Mouse (Mus musculus) CD4-positive helper T cell, adult 2 months (primary cell): Measurements from ENCODE around the gene Itfg1.
"Not testable (repeated sequence)": the region's sequence is repeated elsewhere in the genome, so short reads cannot be mapped to it uniquely, and the experiment has no call there.

Source experiments
- DNase-seq: peaks from one replicate; pipeline ENCODE4 v3.0.0-alpha.2; 2012; ENCODE audit warnings: low read depth, missing footprints, low spot score

The Itfg1 gene

GRCm38 (mm10) chr8:85840657-85841488 lies at the start of gene Itfg1, which contains the start of gene Phkb:
Gene Itfg1, minus strand, starts transcription at chr8:85840921.
Gene Phkb, plus strand, starts transcription at chr8:85840959.
- DNase-seq: peak; percentile 91

- no peak for DNase-seq
Observed at GRCm38 (mm10) chr8:85884811-85885210, 44.1 kb upstream of the Itfg1 start.

- no peak for DNase-seq
Observed at GRCm38 (mm10) chr8:85879624-85880023, 38.9 kb upstream of the Itfg1 start.

GRCm38 (mm10) chr8:85877976-85878375 lies 37.3 kb upstream of the Itfg1 start:
- DNase-seq: no peak

GRCm38 (mm10) chr8:85871660-85872059 lies 30.9 kb upstream of the Itfg1 start:
- DNase-seq: no peak

- no peak for DNase-seq
Observed at GRCm38 (mm10) chr8:85862381-85862780, 21.7 kb upstream of the Itfg1 start.

- DNase-seq: no peak
Observed at GRCm38 (mm10) chr8:85860612-85861011, 19.9 kb upstream of the Itfg1 start.

- not testable (repeated sequence) for DNase-seq
Observed at GRCm38 (mm10) chr8:85857227-85857896, 16.6 kb upstream of the Itfg1 start.

GRCm38 (mm10) chr8:85854220-85855123 lies 13.8 kb upstream of the Itfg1 start:
- DNase-seq: no peak

- DNase-seq: no peak
Observed at GRCm38 (mm10) chr8:85845887-85846286, 5.2 kb upstream of the Itfg1 start.

GRCm38 (mm10) chr8:85841489-85841795 lies 721 bp upstream of the Itfg1 start:
- DNase-seq: no peak

- DNase-seq: peak; percentile 5
Observed at GRCm38 (mm10) chr8:85839916-85840656, 635 bp downstream of the Itfg1 start.

GRCm38 (mm10) chr8:85813621-85814020 lies 27.1 kb downstream of the Itfg1 start:
- no peak for DNase-seq

- no peak for DNase-seq
Observed at GRCm38 (mm10) chr8:85801408-85801807, 39.3 kb downstream of the Itfg1 start.

GRCm38 (mm10) chr8:85800164-85800563 lies 40.6 kb downstream of the Itfg1 start:
- DNase-seq: no peak

GRCm38 (mm10) chr8:85796392-85796791 lies 44.3 kb downstream of the Itfg1 start:
- not testable (repeated sequence) for DNase-seq

- no peak for DNase-seq
Observed at GRCm38 (mm10) chr8:85788341-85788740, 52.4 kb downstream of the Itfg1 start.

- DNase-seq: no peak
Observed at GRCm38 (mm10) chr8:85787909-85788308, 52.8 kb downstream of the Itfg1 start.

GRCm38 (mm10) chr8:85785506-85785905 lies 55.2 kb downstream of the Itfg1 start:
- no peak for DNase-seq

GRCm38 (mm10) chr8:85783871-85784270 lies 56.9 kb downstream of the Itfg1 start:
- DNase-seq: no peak

- DNase-seq: no peak
Observed at GRCm38 (mm10) chr8:85780091-85780490, 60.6 kb downstream of the Itfg1 start.
